Mouse (Mus musculus) c-Kit-negative CD71-positive TER-119-positive erythroid progenitor cells, embryonic 14.5 days (primary cell): ENCODE results near the gene Nek11.

ENCODE experiments used
- DNase-seq: peaks from one replicate; pipeline ENCODE4 v3.0.0-alpha.2; 2013; ENCODE audit warnings: low read depth, low spot score

Nek11 gene

GRCm38 (mm10) chr9:105395218-105395627 is at the start of gene Nek11, which contains the start of gene Aste1:
TSS of gene Nek11 (minus strand) at chr9:105395524.
TSS of gene Aste1 (plus strand) at chr9:105395392.
- peak; percentile 91 for DNase-seq

GRCm38 (mm10) chr9:105408549-105408948 is 13.2 kb upstream of the Nek11 start:
- no peak for DNase-seq

GRCm38 (mm10) chr9:105394720-105395119 is 604 bp downstream of the Nek11 start:
- no peak for DNase-seq

- no peak for DNase-seq
These were observed 4.7 kb downstream of the Nek11 start for GRCm38 (mm10) chr9:105390616-105391015.

GRCm38 (mm10) chr9:105389289-105389688 is 6.0 kb downstream of the Nek11 start:
- DNase-seq, result peak; percentile 38

- no peak for DNase-seq
These were observed 7.9 kb downstream of the Nek11 start for GRCm38 (mm10) chr9:105387403-105387802.

- DNase-seq, result no peak
These were observed 15.7 kb downstream of the Nek11 start for GRCm38 (mm10) chr9:105379533-105380145.

GRCm38 (mm10) chr9:105377622-105378021 is 17.7 kb downstream of the Nek11 start:
- no peak for DNase-seq

- no peak for DNase-seq
These were observed 18.3 kb downstream of the Nek11 start for GRCm38 (mm10) chr9:105376954-105377530.

- no peak for DNase-seq
These were observed 18.9 kb downstream of the Nek11 start for GRCm38 (mm10) chr9:105376411-105376810.

GRCm38 (mm10) chr9:105374361-105374760 is 21.0 kb downstream of the Nek11 start:
- DNase-seq, result no peak

- DNase-seq, result no peak
These were observed 26.7 kb downstream of the Nek11 start for GRCm38 (mm10) chr9:105368605-105369004.

GRCm38 (mm10) chr9:105366199-105366598 is 29.1 kb downstream of the Nek11 start:
- no peak for DNase-seq

GRCm38 (mm10) chr9:105363520-105364231 is 31.6 kb downstream of the Nek11 start:
- DNase-seq, result no peak

- no peak for DNase-seq
These were observed 33.1 kb downstream of the Nek11 start for GRCm38 (mm10) chr9:105362181-105362580.

- DNase-seq, result no peak
These were observed 46.3 kb downstream of the Nek11 start for GRCm38 (mm10) chr9:105349034-105349433.

GRCm38 (mm10) chr9:105348242-105349031 is 46.9 kb downstream of the Nek11 start:
- DNase-seq, result no peak

- DNase-seq, result no peak
These were observed 52.2 kb downstream of the Nek11 start for GRCm38 (mm10) chr9:105342994-105343656.

GRCm38 (mm10) chr9:105342565-105342964 is 52.8 kb downstream of the Nek11 start:
- DNase-seq, result no peak

GRCm38 (mm10) chr9:105332436-105333016 is 62.8 kb downstream of the Nek11 start:
- no peak for DNase-seq

- DNase-seq, result no peak
These were observed 73.5 kb downstream of the Nek11 start for GRCm38 (mm10) chr9:105321856-105322255.
